Mouse (Mus musculus) intestine, postnatal 0 days (tissue): ENCODE measurements around the gene Rnf144b. TPM values are rescaled to one million over a fixed set of nuclear protein-coding genes. Genes with fewer than 3 reads are reported as not detected.

Experiments used
- ATAC-seq: fragments of 200-750 bp; cut with Nextera tagmentation; 2 replicates; pipeline ENCODE4 v1.8.0; 2017; ENCODE audit warnings: mild to moderate bottlenecking, moderate TSS enrichment, moderate library complexity
- H3K27ac ChIP-seq: fragments of 300-500 bp; sonication (generic); 2 replicates; pipeline ENCODE4 v1.5.1; 2014; ENCODE audit warnings: mild to moderate bottlenecking, low read depth, low read length, moderate library complexity
- H3K27me3 ChIP-seq: fragments of 300-500 bp; sonication (generic); replicated peaks from 2 replicates; pipeline ENCODE4 v1.6.1; 2014; ENCODE audit warnings: low read length, mixed read lengths; ENCODE audit not compliant: control insufficient read depth, insufficient read depth
- H3K36me3 ChIP-seq: fragments of 300-500 bp; sonication (generic); 2 replicates; pipeline ENCODE4 v1.6.1; 2014; ENCODE audit warnings: mild to moderate bottlenecking, moderate library complexity; ENCODE audit not compliant: control insufficient read depth, insufficient read depth
- H3K4me1 ChIP-seq: fragments of 300-500 bp; sonication (generic); replicated peaks from 2 replicates; pipeline ENCODE4 v1.6.1; 2014; ENCODE audit warnings: antibody characterized with exemption, low read length, mixed read lengths; ENCODE audit not compliant: control insufficient read depth, insufficient read depth
- H3K4me2 ChIP-seq: fragments of 300-500 bp; sonication (generic); replicated peaks from 2 replicates; pipeline ENCODE4 v1.6.1; 2014; ENCODE audit warnings: low read depth, mild to moderate bottlenecking, moderate library complexity
- H3K4me3 ChIP-seq: fragments of 300-500 bp; sonication (generic); 2 replicates; pipeline ENCODE4 v1.5.1; 2014; ENCODE audit warnings: low read depth, low read length
- H3K9ac ChIP-seq: fragments of 300-500 bp; sonication (generic); 2 replicates; pipeline ENCODE4 v1.6.1; 2014; ENCODE audit warnings: mild to moderate bottlenecking, low read depth, low read length
- H3K9me3 ChIP-seq: fragments of 300-500 bp; sonication (generic); 2 replicates; pipeline ENCODE4 v1.6.1; 2016; ENCODE audit warnings: mixed run types; ENCODE audit not compliant: control insufficient read depth
- CTCF ChIP-seq: sonication (generic); IDR thresholded peaks from 2 replicates; pipeline ENCODE4 v1.5.1; 2016; ENCODE audit warnings: low read depth, mild to moderate bottlenecking, control low read depth, antibody characterized with exemption, moderate library complexity
- WGBS: fragments of 180-500 bp; shearing (Covaris S2); extraction: QIAGEN DNeasy Blood & Tissue Kit; methylation state at CpG from one replicate; pipeline ENCODE4 v1.1.7; 2014; 5-methylcytosine and 5-hydroxymethylcytosine counted together
- polyA plus RNA-seq: library from polyadenylated mRNA; unstranded; fragments of >200 nt; fragmentation: Nextera tagmentation; extraction: Ambion mirVana; gene quantifications from 2 replicates; pipeline ENCODE4 v1.2.1, GENCODE M21; 2015

Gene Rnf144b
- polyA plus RNA-seq, 1 experiment from 2014 or later = 1.7 TPM

GRCm38 (mm10) chr13:47192200-47192599, 69.7 kb downstream of the Rnf144b start:
- Histone ChIP-seq H3K36me3 (no peaks in the 10 kb centered on the region), H3K9ac (no peak overlapping the region), H3K4me3 (no peak overlapping the region), H3K27ac (no peak overlapping the region), H3K27me3 (no peaks in the 10 kb centered on the region), H3K4me1 (peaks cover 9% of the 10 kb centered on the region; the same call in 1 of the 2 replicates), H3K9me3 (no peaks in the 10 kb centered on the region), H3K4me2 (no peak overlapping the region)
- WGBS = 26% methylated on average over 2 of the region's 2 CpGs
- no peak for TF ChIP-seq CTCF
- peak; percentile 54 for ATAC-seq

DNA sequence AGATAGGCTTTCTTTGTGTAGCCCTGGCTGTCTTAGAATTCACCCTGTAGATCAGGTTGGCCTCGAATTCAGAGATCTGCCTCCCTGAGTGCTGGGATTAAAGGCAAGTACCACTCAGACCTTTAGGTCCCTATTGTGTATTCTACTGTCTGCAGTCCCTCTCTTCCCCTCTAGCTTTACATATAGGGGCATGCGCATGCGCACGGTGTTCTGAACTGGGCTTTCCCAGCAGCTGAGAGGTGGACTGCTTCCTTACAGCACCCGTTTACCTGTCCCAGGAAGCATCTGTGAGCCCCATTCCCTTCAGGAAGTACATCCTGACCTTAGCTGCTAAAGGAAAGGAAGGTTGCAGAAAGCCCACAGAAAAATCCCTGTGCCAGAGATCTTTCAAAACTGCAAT, 70.3 kb downstream of the Rnf144b start:
- 47% methylated on average over 5 of the region's 5 CpGs for WGBS
- H3K4me1 ChIP-seq = peaks cover 9% of the 10 kb centered on the region; the same call in 1 of the 2 replicates
- peak overlapping the region; percentile 76 for H3K4me2 ChIP-seq
- no peak overlapping the region for H3K4me3 ChIP-seq
- H3K27me3 ChIP-seq = no peaks in the 10 kb centered on the region
- H3K9ac ChIP-seq = no peak overlapping the region
- H3K36me3 ChIP-seq = no peaks in the 10 kb centered on the region
- 0 out of 2 replicates have a peak overlapping the region, but pooled peaks have one; percentile 68 for H3K27ac ChIP-seq
- H3K9me3 ChIP-seq = no peaks in the 10 kb centered on the region
- ATAC-seq = no peak
- no peak for TF ChIP-seq CTCF

DNA sequence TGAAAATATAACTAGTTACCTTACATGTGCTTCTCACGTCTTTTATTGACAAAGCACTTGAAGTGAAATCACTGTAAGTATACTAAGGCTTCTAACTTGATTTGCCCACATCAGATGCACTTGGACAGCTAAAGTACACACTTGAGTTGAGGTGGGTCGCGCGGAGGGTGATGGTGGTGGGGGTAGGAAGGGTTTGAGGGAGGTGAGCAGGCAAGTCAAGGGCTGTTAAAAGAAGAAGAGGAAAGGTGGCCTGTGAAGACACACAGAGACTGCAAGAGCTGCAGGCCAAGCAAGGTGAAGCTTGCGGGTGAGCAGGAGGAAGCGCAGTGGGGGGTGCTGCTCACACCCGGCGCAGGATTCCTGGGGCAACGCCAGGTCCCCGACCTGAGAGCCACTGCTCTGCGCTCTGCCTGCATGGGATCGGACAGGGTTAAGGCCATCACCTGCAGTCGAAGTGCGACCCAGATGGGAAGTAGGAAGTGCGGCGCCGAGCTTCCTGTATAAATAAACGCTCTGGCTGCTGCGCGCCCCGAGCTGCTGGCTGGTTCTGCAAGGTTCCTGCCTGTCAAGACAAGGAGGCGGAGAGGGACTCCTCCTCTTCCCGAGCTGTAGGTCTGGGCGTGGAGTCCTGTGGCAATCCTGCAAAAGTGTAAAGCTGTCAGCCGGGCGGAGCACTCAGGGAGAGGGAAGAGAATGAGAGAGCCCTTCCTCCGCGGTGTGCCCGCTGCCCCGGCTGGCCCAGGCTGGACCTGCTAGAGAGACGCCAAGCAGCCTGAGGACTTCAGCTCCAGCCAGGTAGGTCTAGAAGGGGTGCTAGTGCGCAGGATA, 71.1 kb downstream of the Rnf144b start:
- Histone ChIP-seq H3K27ac (peak overlapping the region; percentile 68), H3K36me3 (no peaks in the 10 kb centered on the region), H3K4me2 (peak overlapping the region; percentile 76), H3K4me1 (peaks cover 9% of the 10 kb centered on the region; the same call in 1 of the 2 replicates), H3K4me3 (peak overlapping the region; percentile 44), H3K9ac (peak overlapping the region; percentile 48; the same call in 1 of the 2 replicates), H3K27me3 (no peaks in the 10 kb centered on the region), H3K9me3 (no peaks in the 10 kb centered on the region)
- ATAC-seq = peak; percentile 88
- TF ChIP-seq CTCF = no peak
- 3% methylated on average over 32 of the region's 32 CpGs for WGBS

- Histone ChIP-seq H3K27me3 (no peaks in the 10 kb centered on the region), H3K9ac (no peak overlapping the region)
Observed at GRCm38 (mm10) chr13:47194695-47195094, 72.2 kb downstream of the Rnf144b start.

GRCm38 (mm10) chr13:47195491-47195890, 73.0 kb downstream of the Rnf144b start:
- TF ChIP-seq CTCF = no peak
- no peak overlapping the region for H3K27ac ChIP-seq
- no peaks in the 10 kb centered on the region for H3K9me3 ChIP-seq
- H3K4me2 ChIP-seq = no peak overlapping the region
- peaks cover 9% of the 10 kb centered on the region; the same call in 1 of the 2 replicates for H3K4me1 ChIP-seq
- no peaks in the 10 kb centered on the region for H3K36me3 ChIP-seq
- 45% methylated on average over 4 of the region's 4 CpGs for WGBS
- no peaks in the 10 kb centered on the region for H3K27me3 ChIP-seq
- H3K4me3 ChIP-seq = no peak overlapping the region
- no peak for ATAC-seq
- H3K9ac ChIP-seq = no peak overlapping the region

More at GRCm38 (mm10) chr13:47194695-47195094, 72.2 kb downstream of the Rnf144b start:
- Histone ChIP-seq H3K4me2 (peak overlapping the region; percentile 76), H3K27ac (no peak overlapping the region; the same call in 1 of the 2 replicates), H3K4me1 (peaks cover 9% of the 10 kb centered on the region; the same call in 1 of the 2 replicates), H3K4me3 (peak overlapping the region; percentile 44), H3K9me3 (no peaks in the 10 kb centered on the region), H3K36me3 (no peaks in the 10 kb centered on the region)
- ATAC-seq = no peak
- TF ChIP-seq CTCF = no peak
- WGBS = 14% methylated on average over 11 of the region's 11 CpGs

DNA sequence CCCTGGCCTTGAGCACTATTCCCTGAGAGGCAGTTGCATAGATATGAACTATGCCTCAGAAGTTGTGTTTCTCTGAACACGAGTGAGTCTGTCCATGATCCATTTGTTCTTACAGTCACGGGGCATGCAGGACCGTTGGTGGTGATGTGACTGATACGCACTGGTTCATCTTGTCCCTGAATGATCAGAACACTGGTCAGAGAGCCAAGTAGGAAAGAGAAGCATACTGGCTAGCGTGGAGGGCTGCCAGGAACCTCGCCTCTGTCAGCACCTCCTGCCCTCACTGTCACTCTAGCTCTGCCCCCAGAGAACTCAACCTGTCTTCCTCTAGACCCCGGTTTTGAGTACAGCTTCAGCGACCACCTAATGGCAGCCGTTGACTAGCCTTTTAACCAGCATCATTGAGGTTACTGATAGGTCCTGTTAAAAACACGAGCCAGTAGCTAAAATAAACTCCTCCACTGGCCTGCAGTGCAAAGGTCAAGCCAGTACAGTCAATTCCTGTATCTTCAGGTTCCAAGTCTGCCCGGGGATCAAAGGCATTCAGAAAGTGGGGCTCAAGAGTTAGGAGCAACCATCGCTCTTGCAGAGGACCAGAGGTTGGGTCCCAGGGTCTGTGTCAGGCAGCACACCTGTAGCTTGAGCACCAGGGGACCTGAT, 77.7 kb downstream of the Rnf144b start:
- H3K4me1 ChIP-seq = no peaks in the 10 kb centered on the region; the same call in 1 of the 2 replicates
- H3K4me3 ChIP-seq = no peak overlapping the region
- no peak for TF ChIP-seq CTCF
- H3K9me3 ChIP-seq = no peaks in the 10 kb centered on the region
- WGBS = 60% methylated on average over 12 of the region's 12 CpGs
- H3K4me2 ChIP-seq = no peak overlapping the region
- no peak overlapping the region for H3K9ac ChIP-seq
- no peak overlapping the region for H3K27ac ChIP-seq
- H3K27me3 ChIP-seq = no peaks in the 10 kb centered on the region
- H3K36me3 ChIP-seq = no peaks in the 10 kb centered on the region
- no peak for ATAC-seq
